Mouse (Mus musculus) CH12.LX (cell line): ENCODE measurements around the gene Aes. TPM values are rescaled to one million over a fixed set of nuclear protein-coding genes. Genes with fewer than 3 reads are reported as not detected.

Source experiments
- DNase-seq: peaks from one replicate; pipeline ENCODE4 v3.0.0-alpha.2; 2013; ENCODE audit errors: extremely low read depth
- H3K27ac ChIP-seq: 2 replicates; pipeline ENCODE4 v1.5.1; 2012; ENCODE audit warnings: low read depth, mild to moderate bottlenecking, control low read depth, moderate library complexity; ENCODE audit not compliant: insufficient read depth
- H3K27me3 ChIP-seq: replicated peaks from 2 replicates; pipeline ENCODE3; 2012; ENCODE audit warnings: inconsistent platforms
- H3K36me3 ChIP-seq, 2 experiments: replicated peaks in 1 of 2; 2 replicates each; pipeline versions ENCODE3 to v1.6.1; 2012; ENCODE audit warnings: inconsistent platforms in 1 of 2, low read length in 1 of 2, mild to moderate bottlenecking in 1 of 2, mixed read lengths in 1 of 2, moderate library complexity in 1 of 2; ENCODE audit not compliant: control insufficient read depth in 1 of 2, insufficient read depth in 1 of 2
- H3K4me1 ChIP-seq, 2 experiments: 2 replicates each; pipeline ENCODE4 v1.6.1; 2012; ENCODE audit warnings: inconsistent platforms in 1 of 2, moderate library complexity in 1 of 2; ENCODE audit not compliant: insufficient read depth in 2 of 2, control insufficient read depth in 1 of 2
- H3K4me2 ChIP-seq: 2 replicates; pipeline ENCODE4 v1.6.1; 2012; ENCODE audit warnings: low read depth, mild to moderate bottlenecking, control low read depth; ENCODE audit not compliant: poor library complexity, insufficient read depth, severe bottlenecking
- H3K4me3 ChIP-seq, 3 experiments: fragments of 150-350 bp in 1 of 3; sonication (generic) in 1 of 3; replicated peaks in 1 of 3; 2 replicates each; pipeline versions ENCODE3 to v1.5.1; 2011 to 2012; ENCODE audit warnings: low read depth in 2 of 3, low read length in 2 of 3, mild to moderate bottlenecking in 2 of 3, moderate library complexity in 2 of 3, control low read depth in 1 of 3, improper control_type of control experiment in 1 of 3, inconsistent platforms in 1 of 3, mixed read lengths in 1 of 3; ENCODE audit not compliant: poor library complexity in 1 of 3
- H3K79me2 ChIP-seq: replicated peaks from 2 replicates; pipeline ENCODE4 v1.6.1; 2012; ENCODE audit warnings: mild to moderate bottlenecking, moderate library complexity; ENCODE audit not compliant: control insufficient read depth, poor library complexity, insufficient read depth, severe bottlenecking; ENCODE audit errors: extremely low read depth
- H3K9ac ChIP-seq: 2 replicates; pipeline ENCODE4 v1.6.1; 2012; ENCODE audit warnings: low read depth, mild to moderate bottlenecking, control low read depth, moderate library complexity; ENCODE audit not compliant: insufficient read depth
- H3K9me3 ChIP-seq: replicated peaks from 2 replicates; pipeline ENCODE3; 2012; ENCODE audit warnings: low read length, inconsistent platforms, mixed read lengths
- BHLHE40 ChIP-seq: IDR thresholded peaks from 2 replicates; pipeline ENCODE4 v1.6.1; 2011; ENCODE audit warnings: mild to moderate bottlenecking, low read depth, low read length, improper control_type of control experiment
- CHD1 ChIP-seq: IDR thresholded peaks from 2 replicates; pipeline ENCODE4 v1.6.1; 2012; ENCODE audit warnings: low read depth, low read length, improper control_type of control experiment, inconsistent platforms
- CTCF ChIP-seq, 2 experiments: IDR thresholded peaks in 1 of 2; conservative IDR thresholded peaks in 1 of 2; 2 replicates each; pipeline ENCODE4 v1.5.1; 2011 to 2012; ENCODE audit warnings: low read depth in 2 of 2, low read length in 2 of 2, improper control_type of control experiment in 1 of 2, inconsistent platforms in 1 of 2, mild to moderate bottlenecking in 1 of 2, moderate library complexity in 1 of 2
- E2F4 ChIP-seq: IDR thresholded peaks from 2 replicates; pipeline ENCODE4 v1.6.1; 2011; ENCODE audit warnings: low read depth, low read length, improper control_type of control experiment; ENCODE audit not compliant: insufficient replicate concordance
- ELF1 ChIP-seq: IDR thresholded peaks from 2 replicates; pipeline ENCODE4 v1.6.1; 2014; ENCODE audit warnings: low read depth, mild to moderate bottlenecking, inconsistent platforms, low read length, improper control_type of control experiment
- EP300 ChIP-seq: IDR thresholded peaks from 2 replicates; pipeline ENCODE4 v1.6.1; 2011; ENCODE audit warnings: low read length, improper control_type of control experiment
- HCFC1 ChIP-seq: IDR thresholded peaks from 2 replicates; pipeline ENCODE4 v1.6.1; 2012; ENCODE audit warnings: low read depth, mild to moderate bottlenecking, inconsistent platforms, low read length, improper control_type of control experiment
- IRF4 ChIP-seq: IDR thresholded peaks from 2 replicates; pipeline ENCODE4 v1.6.1; 2014; ENCODE audit warnings: low read depth, mild to moderate bottlenecking, inconsistent platforms, low read length, improper control_type of control experiment
- JUN ChIP-seq: IDR thresholded peaks from 2 replicates; pipeline ENCODE4 v1.6.1; 2011; ENCODE audit warnings: low read depth, mild to moderate bottlenecking, low read length, improper control_type of control experiment, moderate library complexity; ENCODE audit not compliant: insufficient read depth
- MAFK ChIP-seq: IDR thresholded peaks from 2 replicates; pipeline ENCODE4 v1.6.1; 2011; ENCODE audit warnings: low read length, improper control_type of control experiment; ENCODE audit not compliant: insufficient replicate concordance
- MAX ChIP-seq: IDR thresholded peaks from 2 replicates; pipeline ENCODE4 v1.6.1; 2011; ENCODE audit warnings: low read length, improper control_type of control experiment
- MEF2A ChIP-seq: IDR thresholded peaks from 2 replicates; pipeline ENCODE4 v1.6.1; 2014; ENCODE audit warnings: low read depth, mild to moderate bottlenecking, inconsistent platforms, low read length, improper control_type of control experiment, borderline replicate concordance
- MYC ChIP-seq: IDR thresholded peaks from 2 replicates; pipeline ENCODE4 v1.6.1; 2011; ENCODE audit warnings: low read depth, mild to moderate bottlenecking, improper control_type of control experiment, low read length
- NRF1 ChIP-seq: IDR thresholded peaks from 2 replicates; pipeline ENCODE4 v1.6.1; 2014; ENCODE audit warnings: low read depth, mild to moderate bottlenecking, inconsistent platforms, low read length, improper control_type of control experiment, moderate library complexity
- POLR2AphosphoS2 ChIP-seq: IDR thresholded peaks from 2 replicates; pipeline ENCODE4 v1.6.1; 2011; ENCODE audit warnings: low read depth, low read length, improper control_type of control experiment
- RAD21 ChIP-seq: IDR thresholded peaks from 2 replicates; pipeline ENCODE4 v1.6.1; 2011; ENCODE audit warnings: low read depth, mild to moderate bottlenecking, low read length, improper control_type of control experiment, moderate library complexity
- SMC3 ChIP-seq: IDR thresholded peaks from 2 replicates; pipeline ENCODE4 v1.6.1; 2011; ENCODE audit warnings: low read depth, low read length, improper control_type of control experiment
- TBP ChIP-seq: conservative IDR thresholded peaks from 2 replicates; pipeline ENCODE4 v1.6.1; 2011; ENCODE audit warnings: low read depth, low read length, improper control_type of control experiment
- TCF12 ChIP-seq: IDR thresholded peaks from 2 replicates; pipeline ENCODE4 v1.6.1; 2014; ENCODE audit warnings: low read depth, mild to moderate bottlenecking, inconsistent platforms, low read length, improper control_type of control experiment
- USF1 ChIP-seq: IDR thresholded peaks from 2 replicates; pipeline ENCODE4 v1.6.1; 2014; ENCODE audit warnings: low read depth, mild to moderate bottlenecking, inconsistent platforms, low read length, improper control_type of control experiment
- USF2 ChIP-seq: conservative IDR thresholded peaks from 2 replicates; pipeline ENCODE4 v1.6.1; 2011; ENCODE audit warnings: low read depth, low read length, improper control_type of control experiment
- ZC3H11A ChIP-seq: IDR thresholded peaks from 2 replicates; pipeline ENCODE4 v1.6.1; 2012; ENCODE audit warnings: low read depth, mild to moderate bottlenecking, inconsistent platforms, low read length, improper control_type of control experiment
- ZMIZ1 ChIP-seq: IDR thresholded peaks from 2 replicates; pipeline ENCODE4 v1.6.1; 2012; ENCODE audit warnings: low read depth, mild to moderate bottlenecking, inconsistent platforms, low read length, improper control_type of control experiment
- ZNF384 ChIP-seq: IDR thresholded peaks from 2 replicates; pipeline ENCODE4 v1.6.1; 2012; ENCODE audit warnings: low read depth, low read length, improper control_type of control experiment, inconsistent platforms
- dilution Hi-C: fragments of 300-500 bp; cut with MboI; formaldehyde crosslinking; loops from 2 replicates; pipeline ENCODE4 v1.14.3; 2020; ENCODE audit warnings: low sequenced_read_pairs; ENCODE audit not compliant: extremely low pct_unique_long_range_greater_than_20kb, extremely low pct_ligation_motif_present
- in situ Hi-C: fragments of 300-500 bp; cut with MboI; formaldehyde crosslinking; loops from 3 replicates; pipeline ENCODE4 v1.14.3; 2019; ENCODE audit warnings: low sequenced_read_pairs, low pct_ligation_motif_present, low pct_unique_long_range_greater_than_20kb, mixed read lengths
- polyA plus RNA-seq: library from polyadenylated mRNA; unstranded; fragments of >175 nt; gene quantifications from 2 replicates; pipeline ENCODE4 v1.2.1, GENCODE M21; 2012; ENCODE audit warnings: low read depth; ENCODE audit not compliant: insufficient read length
- total RNA-seq, 2 experiments: library from RNA; depleted of rRNA; stranded (reverse); fragments of 300-350 nt in 1 of 2; fragments of >200 nt in 1 of 2; gene quantifications; 2 replicates each; pipeline ENCODE4 v1.2.3; 2012 to 2014

Aes gene
- total and polyA plus RNA-seq, 3 experiments = 11.5 to 114 (median 25.1) TPM

DNA sequence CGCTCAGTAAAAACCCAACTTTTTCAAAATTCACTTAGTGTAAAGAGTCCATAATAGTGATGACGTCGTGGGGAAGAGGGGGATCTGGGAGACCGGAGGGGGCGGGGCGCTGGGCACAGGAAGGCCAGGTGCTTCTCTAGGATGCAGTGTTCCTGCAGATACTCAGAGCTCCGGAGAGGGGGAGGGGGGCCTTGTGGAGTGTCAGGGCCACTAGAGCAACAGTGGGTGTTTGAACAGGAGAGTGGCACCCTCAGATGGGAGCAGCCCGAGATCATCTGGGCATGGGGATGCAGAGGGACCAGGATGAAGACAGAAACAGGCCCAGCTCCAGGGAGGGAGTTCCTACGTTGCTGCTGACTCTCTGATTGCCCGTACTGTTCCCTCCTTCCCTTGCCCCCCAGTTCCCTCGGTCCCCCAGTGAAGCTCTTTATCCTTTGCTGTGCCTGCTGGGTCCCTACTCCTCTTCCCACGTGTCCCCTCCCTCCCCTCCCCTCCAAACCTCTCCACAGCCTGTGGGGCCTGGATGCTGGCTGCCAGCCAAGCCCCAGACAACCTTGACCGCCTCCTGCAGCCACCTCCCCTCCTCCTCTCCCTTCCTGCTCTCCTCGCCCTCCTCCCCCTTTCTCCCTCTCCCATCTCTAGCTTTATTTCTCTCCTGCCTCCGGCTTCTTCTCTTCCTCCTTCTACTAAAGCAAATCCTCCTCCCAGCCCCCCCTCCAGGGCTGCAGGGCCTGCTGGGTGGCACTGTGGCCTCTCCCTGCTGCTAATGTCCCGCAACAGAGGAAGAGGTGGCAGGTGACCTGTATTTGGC, 9.3 kb downstream of the Aes start:
- Histone ChIP-seq H3K27ac (no peak overlapping the region), H3K4me1 (peaks cover 0 to 9% of the 10 kb centered on the region in 2 experiments; a peak in 2 of 4 replicates), H3K36me3 (peaks cover 8 to 23% of the 10 kb centered on the region in 2 experiments), H3K9me3 (no peaks in the 10 kb centered on the region), H3K9ac (no peak overlapping the region), H3K79me2 (no peaks in the 10 kb centered on the region), H3K4me3 (no peak overlapping the region), H3K4me2 (no peak overlapping the region), H3K27me3 (peaks cover 96% of the 10 kb centered on the region)
- DNase-seq = no peak
- in situ Hi-C loops (no loop called here), dilution Hi-C loops (no loop called here)
- TF ChIP-seq JUN (no peak), RAD21 (no peak), ELF1 (no peak), SMC3 (no peak), MAFK (no peak), ZC3H11A (no peak), TCF12 (no peak), BHLHE40 (no peak), E2F4 (no peak), IRF4 (no peak), ZMIZ1 (no peak), EP300 (no peak), MAX (no peak), USF1 (no peak), MYC (no peak), TBP (no peak)

DNA sequence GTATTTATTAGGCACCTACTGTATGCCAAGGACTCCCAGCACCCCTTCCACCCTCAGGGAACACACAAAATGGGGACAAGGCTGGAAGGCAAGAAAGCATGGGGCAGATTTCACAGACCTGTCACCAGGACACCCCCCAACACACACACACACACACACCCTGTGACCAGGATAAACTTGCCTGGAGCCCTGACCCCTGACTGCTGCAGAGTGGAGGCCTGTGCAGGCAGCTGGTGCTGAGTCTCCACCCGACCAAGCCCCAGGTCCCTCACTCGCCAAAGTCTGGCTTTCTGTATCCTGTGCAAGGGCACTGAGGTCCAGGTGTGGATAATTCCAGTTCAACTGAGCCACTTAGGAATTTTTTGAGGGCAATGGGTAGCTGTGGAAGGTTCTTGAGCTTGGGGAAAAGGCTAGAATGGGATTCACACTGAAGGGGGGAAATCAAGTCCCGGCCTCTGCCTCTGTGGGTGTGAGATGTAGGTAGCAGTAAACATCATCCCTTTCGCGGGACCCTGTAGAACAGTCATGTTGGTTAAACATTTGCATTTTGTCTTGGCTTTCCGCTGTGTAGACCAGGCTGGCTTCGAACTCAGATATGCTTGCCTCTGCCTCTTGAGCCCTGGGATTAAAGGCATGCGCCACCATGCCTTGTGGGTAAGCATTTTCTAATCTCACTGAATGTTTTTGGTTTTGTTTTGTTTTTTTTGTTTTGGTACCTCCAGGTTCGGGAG, 10.4 kb downstream of the Aes start:
- no peak overlapping the region for H3K9ac ChIP-seq
- H3K27me3 ChIP-seq = peaks cover 96% of the 10 kb centered on the region
- peaks cover 7% of the 10 kb centered on the region for H3K9me3 ChIP-seq
- no peak overlapping the region for H3K27ac ChIP-seq
- H3K79me2 ChIP-seq = no peaks in the 10 kb centered on the region
- peaks cover 0 to 9% of the 10 kb centered on the region in 2 experiments; a peak in 2 of 4 replicates for H3K4me1 ChIP-seq
- H3K4me2 ChIP-seq = no peak overlapping the region
- H3K36me3 ChIP-seq = peaks cover 8 to 16% of the 10 kb centered on the region in 2 experiments
- H3K4me3 ChIP-seq = no peak overlapping the region
- in situ Hi-C loops (no loop called here), dilution Hi-C loops (no loop called here)
- no peak for DNase-seq
- TF ChIP-seq TBP (no peak), ZC3H11A (no peak), USF2 (no peak), IRF4 (no peak), CHD1 (no peak), ZNF384 (no peak), TCF12 (no peak), NRF1 (no peak), POLR2AphosphoS2 (no peak), MEF2A (no peak), HCFC1 (no peak), CTCF (conservative IDR thresholded peaks at IDR 0.05 in 1 of 2, IDR thresholded peaks at IDR 0.05 in 1 of 2; ENCODE audit: low read depth in 2 of 2, low read length in 2 of 2) (no peak), RAD21 (no peak), E2F4 (no peak), ZMIZ1 (no peak)
